Mouse (Mus musculus) urinary bladder, postnatal 14 days (tissue): ENCODE results near the gene Baiap2.

Experiments used
- DNase-seq: peaks from one replicate; pipeline ENCODE4 v3.0.0; 2021; ENCODE audit warnings: low spot score

The Baiap2 gene

GRCm38 (mm10) chr11:120012702-120013101, 70.1 kb downstream of the Baiap2 start:
- DNase-seq: no peak

GRCm38 (mm10) chr11:120013174-120013711, 70.7 kb downstream of the Baiap2 start:
- peak; percentile 81 for DNase-seq

DNA sequence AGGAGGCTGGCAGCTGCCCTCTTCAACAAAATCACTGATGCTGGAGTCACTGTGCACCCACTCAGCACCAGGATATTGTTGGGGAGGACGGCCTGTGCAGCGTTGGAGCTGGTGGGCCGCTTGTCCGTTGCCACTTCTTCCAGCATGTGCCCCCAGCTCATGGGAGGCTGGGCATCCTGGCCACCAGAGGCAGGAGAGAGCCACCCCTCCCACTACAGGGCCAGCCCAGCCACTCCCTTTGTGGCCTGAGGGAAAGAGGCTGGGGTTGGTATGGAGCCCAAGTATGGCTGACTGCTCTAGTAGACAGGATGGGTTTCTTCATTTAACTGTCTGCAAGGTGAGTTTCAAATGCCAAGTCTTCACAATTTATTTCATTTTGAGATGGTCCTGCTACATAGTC, 72.2 kb downstream of the Baiap2 start:
- DNase-seq: no peak

DNA sequence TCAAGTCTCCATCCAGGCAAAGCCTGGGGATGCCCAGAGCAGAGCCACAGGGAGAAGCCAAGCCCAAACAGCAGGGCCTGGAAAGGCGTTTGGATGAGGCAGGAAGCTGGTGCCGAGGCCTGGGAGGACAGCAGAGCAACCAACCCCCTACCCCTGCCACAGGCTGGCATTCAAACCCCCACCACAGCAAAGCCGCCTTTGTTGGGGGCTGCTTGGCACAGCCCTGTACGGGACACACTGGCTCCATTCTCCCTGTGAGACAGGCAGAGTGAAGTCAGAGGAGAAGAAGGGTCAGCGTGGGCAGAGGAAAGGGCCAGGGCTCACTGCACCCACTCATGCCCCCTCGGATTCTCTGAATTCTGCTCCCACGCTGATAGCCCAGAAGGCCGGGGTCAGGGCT, 74.4 kb downstream of the Baiap2 start:
- no peak for DNase-seq

GRCm38 (mm10) chr11:120019542-120020440, 77.2 kb downstream of the Baiap2 start:
- DNase-seq: no peak

DNA sequence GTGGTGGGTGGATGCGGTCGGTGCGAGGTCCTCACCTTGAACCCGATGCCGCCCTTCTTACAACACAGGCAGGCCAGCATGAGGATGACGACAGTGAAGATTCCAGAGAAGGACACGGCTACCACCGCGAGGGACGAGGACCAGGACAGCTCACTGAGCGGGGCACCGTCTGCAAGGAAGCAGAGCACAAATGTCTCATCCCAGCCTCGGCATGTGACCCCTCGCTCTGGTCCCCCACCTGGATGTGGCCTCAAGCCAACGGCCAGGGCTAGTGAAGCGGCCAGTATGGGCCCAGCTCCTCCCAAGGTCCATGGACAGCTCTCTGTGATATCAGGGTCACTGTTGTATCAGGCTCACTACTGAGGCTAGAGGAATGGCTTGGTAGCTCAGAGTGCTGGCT, 78.8 kb downstream of the Baiap2 start:
- no peak for DNase-seq

GRCm38 (mm10) chr11:120022216-120022615, 79.7 kb downstream of the Baiap2 start:
- DNase-seq: no peak

DNA sequence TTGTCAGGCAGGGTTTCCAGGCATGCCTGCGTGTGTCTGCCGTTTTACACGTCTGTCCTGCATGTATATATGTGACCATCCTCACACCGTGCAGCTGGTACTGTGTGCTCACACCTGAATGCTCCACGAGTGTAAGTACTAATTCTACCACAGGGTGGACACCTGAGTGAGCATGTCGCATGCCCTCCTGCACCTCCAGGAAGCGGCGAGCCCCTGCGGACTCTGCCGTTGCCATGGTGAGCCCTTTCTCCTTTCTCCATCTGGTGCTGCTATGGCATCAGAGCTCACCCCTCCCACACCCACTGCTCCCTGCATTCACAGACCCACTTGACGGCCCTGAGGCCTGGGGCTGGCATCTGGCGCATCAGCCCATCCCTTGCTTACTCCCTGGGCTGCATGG, 80.3 kb downstream of the Baiap2 start:
- no peak for DNase-seq

- DNase-seq: no peak
These were observed 84.4 kb downstream of the Baiap2 start for GRCm38 (mm10) chr11:120026941-120027340.

- no peak for DNase-seq
These were observed 85.9 kb downstream of the Baiap2 start for GRCm38 (mm10) chr11:120028319-120029092.

DNA sequence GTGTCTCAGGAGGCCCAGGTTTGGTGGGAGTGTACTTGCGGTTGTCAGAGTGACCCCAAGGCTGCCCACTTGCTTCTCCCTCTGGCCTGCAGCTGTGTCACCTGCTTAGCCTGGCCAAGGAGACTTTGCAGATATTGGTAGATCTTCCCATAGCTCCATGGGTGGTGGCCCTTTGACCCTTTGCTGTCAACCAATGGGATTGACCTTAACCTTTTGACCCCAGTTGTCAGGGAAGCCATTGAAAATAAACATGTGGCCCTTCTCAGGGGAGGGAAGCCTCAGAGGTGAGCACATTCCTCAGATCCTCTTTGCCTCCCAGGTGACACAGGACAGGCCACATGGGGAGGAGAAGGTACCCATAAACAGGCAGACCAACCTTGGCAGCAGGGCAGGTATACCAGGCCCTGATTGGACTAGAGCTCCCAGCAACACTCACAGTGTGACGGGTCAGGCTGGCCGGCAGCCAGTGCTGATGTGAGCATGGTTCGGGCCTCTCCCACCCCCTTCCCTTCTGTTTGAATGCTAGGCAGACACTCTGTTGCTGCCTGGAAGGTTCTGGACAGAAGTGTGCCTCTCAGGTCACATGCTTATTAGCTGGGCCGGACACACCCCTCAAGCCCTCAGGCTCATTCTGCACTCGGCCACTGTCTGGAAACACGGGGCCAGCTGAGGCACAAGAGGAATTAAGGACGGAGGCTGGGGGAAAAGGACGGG, 87.0 kb downstream of the Baiap2 start:
- no peak for DNase-seq

DNA sequence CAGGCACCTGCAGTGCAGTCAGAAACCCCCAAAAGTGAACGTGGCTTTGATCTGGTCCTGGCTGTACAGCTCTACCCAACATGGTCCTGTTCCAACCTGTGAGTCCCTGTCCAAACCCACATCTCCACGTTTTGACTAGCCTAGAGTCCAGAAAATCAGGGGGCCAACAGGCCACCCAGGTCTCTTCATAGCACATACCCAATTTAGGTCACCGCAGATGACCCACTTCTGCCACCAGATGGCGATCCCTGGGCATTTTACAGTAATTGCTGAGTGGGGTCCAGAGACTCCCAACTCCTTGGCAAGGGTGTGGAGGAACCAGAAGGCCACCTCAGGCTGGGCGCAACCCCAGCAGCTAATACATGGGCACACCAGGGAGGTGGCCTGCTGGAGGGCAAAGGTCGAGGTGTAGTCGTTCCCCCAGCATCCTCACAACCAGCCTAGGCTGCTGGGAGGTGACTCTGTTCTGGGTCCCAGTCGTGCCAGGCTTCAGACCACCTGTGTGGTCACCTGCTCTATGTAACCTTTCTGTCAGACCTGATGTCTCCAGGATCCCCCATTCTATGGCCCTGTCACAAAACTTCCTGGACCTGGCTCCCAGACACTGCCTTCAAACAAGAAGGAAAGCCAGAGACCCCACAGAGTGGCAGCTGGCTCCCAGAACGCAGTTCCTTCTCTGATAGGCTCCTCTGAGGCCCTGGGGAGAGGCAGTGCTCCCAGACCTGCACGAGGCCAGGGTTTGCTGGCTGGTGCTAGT, 87.8 kb downstream of the Baiap2 start:
- peak; percentile 40 for DNase-seq

DNA sequence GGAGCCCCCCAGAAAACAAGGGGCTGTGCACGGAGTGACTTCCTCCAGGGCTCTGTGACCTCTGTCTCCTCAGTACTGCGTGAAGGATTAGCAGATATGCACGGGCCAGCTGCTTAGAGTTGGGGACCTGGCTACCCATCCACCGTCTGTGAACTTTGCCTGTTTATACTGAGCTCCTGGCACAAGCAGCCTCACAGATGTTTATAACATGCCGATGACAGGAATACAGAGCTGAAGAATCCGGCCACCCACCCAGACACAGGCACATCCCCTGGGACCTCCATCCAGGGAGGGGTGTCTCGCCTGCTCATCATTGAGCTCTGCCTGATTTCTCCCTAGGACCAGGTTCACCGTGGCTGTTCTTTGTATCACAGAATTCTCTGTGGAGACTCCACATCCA, 89.5 kb downstream of the Baiap2 start:
- DNase-seq: no peak

DNA sequence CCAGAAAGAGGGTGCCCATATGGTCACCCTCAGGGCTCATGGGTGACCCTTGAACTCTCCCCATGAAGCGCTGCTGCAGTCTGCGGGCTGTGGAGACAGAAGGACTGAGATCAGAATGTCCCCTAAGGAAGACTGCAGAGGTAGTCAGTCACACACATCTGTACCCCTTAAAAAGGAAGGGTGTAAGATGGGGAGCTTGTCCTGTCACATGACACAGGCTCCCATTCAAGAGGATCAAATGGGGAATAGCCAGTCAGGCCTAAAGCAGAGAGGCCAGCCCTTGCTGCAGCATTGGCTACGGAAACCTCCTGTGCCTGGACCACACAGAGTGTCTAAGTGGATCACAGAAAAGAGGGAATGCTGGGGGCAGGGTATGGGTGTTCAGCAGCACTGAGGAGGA, 90.9 kb downstream of the Baiap2 start:
- no peak for DNase-seq

DNA sequence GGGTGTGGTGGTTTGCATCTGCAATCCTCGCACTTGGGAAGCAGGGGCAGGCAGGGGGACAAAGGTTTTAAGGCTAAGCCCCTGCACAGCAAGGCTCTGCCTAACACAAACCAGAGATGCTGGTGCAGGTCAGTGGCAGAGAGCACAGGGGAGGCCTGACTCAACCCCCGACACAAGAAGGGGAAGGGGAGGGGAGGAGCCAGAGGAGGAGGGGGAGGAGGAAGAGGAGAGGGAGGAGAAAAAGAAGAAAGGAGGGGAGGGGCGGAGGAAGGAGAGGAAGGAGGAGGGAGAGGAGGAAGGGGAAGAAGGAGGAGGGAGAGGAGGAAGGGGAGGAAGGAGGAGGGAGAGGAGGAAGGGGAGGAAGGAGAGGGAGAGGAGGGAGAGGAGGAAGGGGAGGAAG, 91.7 kb downstream of the Baiap2 start:
- no peak for DNase-seq

GRCm38 (mm10) chr11:120034762-120035161, 92.2 kb downstream of the Baiap2 start:
- DNase-seq: no peak

DNA sequence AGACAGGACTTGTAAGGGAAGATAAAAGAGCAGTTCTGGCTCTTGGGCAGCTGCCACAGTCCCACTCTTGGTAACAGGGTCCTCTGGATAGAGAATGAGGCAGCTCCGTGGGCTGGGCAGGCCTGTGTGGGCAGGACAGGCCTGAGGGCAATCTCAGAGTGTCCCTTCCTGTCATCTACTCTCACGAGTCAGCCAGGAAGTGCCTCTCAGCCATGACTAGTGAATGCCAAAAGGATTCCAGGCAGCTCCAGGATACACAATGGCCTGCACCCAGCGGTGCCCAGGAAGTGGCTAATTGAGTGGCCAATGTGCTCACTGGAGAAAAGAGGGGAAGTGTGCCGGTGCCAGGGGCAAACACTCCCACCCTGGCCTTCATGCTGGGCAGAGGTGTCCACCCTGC, 97.0 kb downstream of the Baiap2 start:
- DNase-seq: no peak

- no peak for DNase-seq
These were observed 97.9 kb downstream of the Baiap2 start for GRCm38 (mm10) chr11:120040440-120040839.

- no peak for DNase-seq
These were observed 98.9 kb downstream of the Baiap2 start for GRCm38 (mm10) chr11:120041191-120042123.

GRCm38 (mm10) chr11:120042141-120042838, 99.7 kb downstream of the Baiap2 start:
- no peak for DNase-seq
